Mouse (Mus musculus): ENCODE data around the gene Cuedc2.

- no peak for TF ChIP-seq CTCF (conservative IDR thresholded peaks at IDR 0.05; ENCODE audit: insufficient read depth, insufficient read length, low read depth, low read length)
- no peak for TF ChIP-seq POLR2A (IDR thresholded peaks at IDR 0.05; ENCODE audit: low read depth, low read length)
Observed at GRCm38 (mm10) chr19:46316846-46317545, 21.5 kb downstream of the Cuedc2 start.

Data from kidney, adult 2 months (tissue).